Mouse (Mus musculus): ENCODE results near the gene Olfr1359. TPM values are rescaled to one million over a fixed set of nuclear protein-coding genes. Genes with fewer than 3 reads are reported as not detected.
"Not testable (repeated sequence)": the region's sequence is repeated elsewhere in the genome, so short reads cannot be mapped to it uniquely, and the experiment has no call there.

Olfr1359 gene
- polyA plus RNA-seq, 1 experiment: not detected

DNA sequence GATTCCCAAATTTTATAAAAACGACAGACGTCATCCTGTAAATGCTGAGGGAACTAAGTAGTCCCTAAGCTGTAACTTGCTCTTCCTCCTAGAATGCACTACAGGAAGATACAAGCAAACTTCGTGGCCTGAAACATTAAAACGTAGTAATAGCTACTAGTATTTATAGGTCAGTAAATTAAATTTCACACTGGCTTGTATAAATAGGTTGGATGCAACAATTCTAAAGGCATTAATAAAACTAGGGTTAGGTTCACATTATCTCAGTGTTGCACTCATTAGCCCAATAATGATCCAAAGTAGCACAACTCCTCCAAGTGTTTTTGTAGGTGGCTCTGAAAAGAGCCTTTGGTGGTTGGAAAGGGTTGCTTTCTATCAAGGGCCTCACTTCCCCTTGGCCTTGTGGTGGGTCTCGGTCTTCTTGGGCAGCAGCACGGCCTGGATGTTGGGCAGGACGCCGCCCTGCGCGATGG is 55.2 kb downstream of the Olfr1359 start:
- Histone ChIP-seq H3K27me3 (replicated peaks) (no peaks in the 10 kb centered on the region), H3K4me1 (peaks cover 54% of the 10 kb centered on the region), H3K9me3 (no peaks in the 10 kb centered on the region), H3K36me3 (replicated peaks; ENCODE audit: low read length) (no peaks in the 10 kb centered on the region), H3K4me3 (replicated peaks) (peak overlapping the region; percentile 86)
- no peak for TF ChIP-seq FLI1 (IDR thresholded peaks at IDR 0.05; ENCODE audit: low read length)
- TF ChIP-seq GATA1 (IDR thresholded peaks at IDR 0.05; ENCODE audit: borderline replicate concordance, low read length): no peak

GRCm38 (mm10) chr13:21753524-21754285 is 55.8 kb downstream of the Olfr1359 start, which contains the start of the genes Hist1h2ak and Hist1h2bn:
Hist1h2ak (minus strand) TSS chr13:21753827.
Hist1h2bn (plus strand) TSS chr13:21754123.
- Histone ChIP-seq H3K4me3 (replicated peaks) (peak within 1 kb of the TSS; percentile 88), H3K4me1 (peaks cover 51% of the 10 kb centered on the region)
- H3K36me3 ChIP-seq (replicated peaks; ENCODE audit: low read length); H3K27me3 ChIP-seq (replicated peaks); H3K9me3 ChIP-seq: not testable (repeated sequence)

DNA sequence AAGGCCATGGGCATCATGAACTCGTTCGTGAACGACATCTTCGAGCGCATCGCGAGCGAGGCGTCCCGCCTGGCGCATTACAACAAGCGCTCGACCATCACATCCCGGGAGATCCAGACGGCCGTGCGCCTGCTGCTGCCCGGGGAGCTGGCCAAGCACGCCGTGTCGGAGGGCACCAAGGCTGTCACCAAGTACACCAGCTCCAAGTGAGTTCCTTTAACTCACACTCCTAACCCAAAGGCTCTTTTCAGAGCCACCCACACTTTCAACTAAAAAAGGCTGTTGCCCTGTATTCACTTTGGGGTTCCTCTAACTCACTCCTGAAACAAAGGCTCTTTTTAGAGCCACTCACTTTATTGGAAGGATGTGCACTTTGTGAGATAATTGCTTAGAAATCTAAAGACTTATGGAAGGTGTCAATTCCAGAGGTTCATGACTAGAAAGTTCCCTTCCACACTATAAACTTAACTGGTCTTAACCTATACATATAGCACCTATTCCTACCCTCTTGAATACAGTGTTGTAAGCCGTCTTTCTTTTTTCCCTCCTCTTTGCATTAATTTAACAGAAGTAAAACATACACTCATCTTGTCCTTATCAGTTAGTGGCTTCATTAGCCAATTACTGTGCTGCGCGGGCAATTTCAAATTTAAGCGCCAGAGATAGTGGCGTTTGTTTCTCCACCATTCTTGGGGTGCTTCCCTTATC is 56.5 kb downstream of the Olfr1359 start:
- H3K4me1 ChIP-seq: peaks cover 49% of the 10 kb centered on the region
- H3K9me3 ChIP-seq; H3K27me3 ChIP-seq (replicated peaks); H3K36me3 ChIP-seq (replicated peaks; ENCODE audit: low read length): not testable (repeated sequence)
- peak overlapping the region; percentile 85 for H3K4me3 ChIP-seq (replicated peaks)

DNA sequence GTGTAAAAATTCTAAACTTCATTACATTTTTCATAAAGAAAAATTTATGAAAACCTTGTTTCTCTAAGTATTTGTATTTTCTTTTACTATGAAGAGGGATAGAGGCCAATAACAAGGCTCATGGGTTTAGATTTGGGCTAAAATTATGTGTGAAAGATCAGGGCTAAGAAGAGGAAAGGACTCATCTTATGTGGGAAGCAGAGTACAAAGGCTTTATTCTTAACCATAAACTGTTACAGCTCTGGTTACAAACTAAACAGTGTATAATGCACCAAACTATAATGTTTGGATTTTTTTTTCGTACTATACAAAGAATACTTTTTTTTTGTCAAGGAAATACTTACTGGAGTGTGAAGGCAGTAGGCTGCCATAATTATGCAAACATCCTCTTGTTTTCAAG is 57.8 kb downstream of the Olfr1359 start:
- Histone ChIP-seq H3K4me1 (peaks cover 36% of the 10 kb centered on the region), H3K27me3 (replicated peaks) (no peaks in the 10 kb centered on the region), H3K4me3 (replicated peaks) (no peak overlapping the region), H3K36me3 (replicated peaks; ENCODE audit: low read length) (no peaks in the 10 kb centered on the region), H3K9me3 (no peaks in the 10 kb centered on the region)
- no peak for TF ChIP-seq GATA1 (IDR thresholded peaks at IDR 0.05; ENCODE audit: borderline replicate concordance, low read length)
- no peak for TF ChIP-seq FLI1 (IDR thresholded peaks at IDR 0.05; ENCODE audit: low read length)

Other genes with a start within 250 kb of the Olfr1359 start
- 0.70 TPM in 1 of 2 replicates, not detected in the other for gene Zscan26, start 244.4 kb upstream of the Olfr1359 start, polyA plus RNA-seq (2012; ENCODE audit: insufficient read depth, low replicate concordance)
- 0.92 TPM in 1 of 2 replicates, not detected in the other for gene Nkapl, start 229.6 kb upstream of the Olfr1359 start, polyA plus RNA-seq (2012; ENCODE audit: insufficient read depth, low replicate concordance)
- gene Zkscan4, start 219.2 kb upstream of the Olfr1359 start, polyA plus RNA-seq (2012; ENCODE audit: insufficient read depth, low replicate concordance): not detected in 2 replicates
- gene Gm10065, start 218.7 kb upstream of the Olfr1359 start, polyA plus RNA-seq (2012; ENCODE audit: insufficient read depth, low replicate concordance): not detected in 2 replicates
- gene AK157302, start 202.9 kb upstream of the Olfr1359 start, polyA plus RNA-seq (2012; ENCODE audit: insufficient read depth, low replicate concordance): 0.04 TPM in 1 of 2 replicates, not detected in the other
- gene Gm11273, start 196.7 kb upstream of the Olfr1359 start, polyA plus RNA-seq (2012; ENCODE audit: insufficient read depth, low replicate concordance): 6.5 and 41.0 TPM in 2 replicates
- gene Zkscan8, start 167.0 kb upstream of the Olfr1359 start, polyA plus RNA-seq (2012; ENCODE audit: insufficient read depth, low replicate concordance): 0.20 TPM in 1 of 2 replicates, not detected in the other
- gene Olfr1366, start 155.3 kb upstream of the Olfr1359 start, polyA plus RNA-seq (2012; ENCODE audit: insufficient read depth, low replicate concordance): not detected in 2 replicates
- not detected in 2 replicates for gene Olfr1535, start 138.2 kb upstream of the Olfr1359 start, polyA plus RNA-seq (2012; ENCODE audit: insufficient read depth, low replicate concordance)
- gene Olfr1364, start 116.4 kb upstream of the Olfr1359 start, polyA plus RNA-seq (2012; ENCODE audit: insufficient read depth, low replicate concordance): 0.10 TPM in 1 of 2 replicates, not detected in the other
- gene Olfr1362, start 84.1 kb upstream of the Olfr1359 start, polyA plus RNA-seq (2012; ENCODE audit: insufficient read depth, low replicate concordance): not detected in 2 replicates
- not detected in 2 replicates for gene Olfr11, start 55.6 kb upstream of the Olfr1359 start, polyA plus RNA-seq (2012; ENCODE audit: insufficient read depth, low replicate concordance)
- not detected in 2 replicates for gene Olfr1361, start 34.7 kb upstream of the Olfr1359 start, polyA plus RNA-seq (2012; ENCODE audit: insufficient read depth, low replicate concordance)
- gene Olfr1360, start 20.7 kb upstream of the Olfr1359 start, polyA plus RNA-seq (2012; ENCODE audit: insufficient read depth, low replicate concordance): not detected in 2 replicates
- 3.6 TPM in 1 of 2 replicates, not detected in the other for gene Hist1h2bl, start 18.0 kb downstream of the Olfr1359 start, polyA plus RNA-seq (2012; ENCODE audit: insufficient read depth, low replicate concordance)
- 46.8 and 88.4 TPM in 2 replicates for gene Hist1h2ai, start 18.3 kb downstream of the Olfr1359 start, polyA plus RNA-seq (2012; ENCODE audit: insufficient read depth, low replicate concordance)
- 72.9 and 147 TPM in 2 replicates for gene Hist1h3h, start 19.5 kb downstream of the Olfr1359 start, polyA plus RNA-seq (2012; ENCODE audit: insufficient read depth, low replicate concordance)
- 7.3 TPM in 1 of 2 replicates, not detected in the other for gene Hist1h2bm, start 23.9 kb downstream of the Olfr1359 start, polyA plus RNA-seq (2012; ENCODE audit: insufficient read depth, low replicate concordance)
- gene Hist1h4j, start 37.0 kb downstream of the Olfr1359 start, polyA plus RNA-seq (2012; ENCODE audit: insufficient read depth, low replicate concordance): 5.0 and 5.5 TPM in 2 replicates
- gene Hist1h4k, start 52.4 kb downstream of the Olfr1359 start, polyA plus RNA-seq (2012; ENCODE audit: insufficient read depth, low replicate concordance): 53.8 and 106 TPM in 2 replicates
- 18.0 and 72.9 TPM in 2 replicates for gene Hist1h2ak, start 55.7 kb downstream of the Olfr1359 start, polyA plus RNA-seq (2012; ENCODE audit: insufficient read depth, low replicate concordance)
- gene Hist1h2bn, start 56.0 kb downstream of the Olfr1359 start, polyA plus RNA-seq (2012; ENCODE audit: insufficient read depth, low replicate concordance): 7.1 TPM in 1 of 2 replicates, not detected in the other
- gene Hist1h1b, start 82.5 kb downstream of the Olfr1359 start, polyA plus RNA-seq (2012; ENCODE audit: insufficient read depth, low replicate concordance): 3.0 TPM in 1 of 2 replicates, not detected in the other
- gene Hist1h3i, start 85.3 kb downstream of the Olfr1359 start, polyA plus RNA-seq (2012; ENCODE audit: insufficient read depth, low replicate concordance): 50.5 and 69.6 TPM in 2 replicates
- gene Hist1h2an, start 89.1 kb downstream of the Olfr1359 start, polyA plus RNA-seq (2012; ENCODE audit: insufficient read depth, low replicate concordance): 22.2 and 79.5 TPM in 2 replicates
- gene Hist1h2bp, start 89.3 kb downstream of the Olfr1359 start, polyA plus RNA-seq (2012; ENCODE audit: insufficient read depth, low replicate concordance): 4.6 and 20.3 TPM in 2 replicates
- 83.2 and 173 TPM in 2 replicates for gene Hist1h2bq, start 112.1 kb downstream of the Olfr1359 start, polyA plus RNA-seq (2012; ENCODE audit: insufficient read depth, low replicate concordance)
- gene Hist1h2ao, start 112.4 kb downstream of the Olfr1359 start, polyA plus RNA-seq (2012; ENCODE audit: insufficient read depth, low replicate concordance): not detected in 2 replicates
- 91.9 TPM in 1 of 2 replicates, not detected in the other for gene Hist1h4m, start 113.6 kb downstream of the Olfr1359 start, polyA plus RNA-seq (2012; ENCODE audit: insufficient read depth, low replicate concordance)
- 88.8 and 245 TPM in 2 replicates for gene Hist1h4n, start 134.1 kb downstream of the Olfr1359 start, polyA plus RNA-seq (2012; ENCODE audit: insufficient read depth, low replicate concordance)
- gene Hist1h2ap, start 135.4 kb downstream of the Olfr1359 start, polyA plus RNA-seq (2012; ENCODE audit: insufficient read depth, low replicate concordance): 10,971 and 11,665 TPM in 2 replicates
- gene Hist1h2br, start 135.6 kb downstream of the Olfr1359 start, polyA plus RNA-seq (2012; ENCODE audit: insufficient read depth, low replicate concordance): 74.1 and 174 TPM in 2 replicates
- gene Zfp184, start 247.0 kb downstream of the Olfr1359 start, polyA plus RNA-seq (2012; ENCODE audit: insufficient read depth, low replicate concordance): not detected in 2 replicates

Measured in megakaryocyte, embryonic 14.5 days (primary cell).